Mouse (Mus musculus): ENCODE data around the gene Abcc4. TPM values are rescaled to one million over a fixed set of nuclear protein-coding genes. Genes with fewer than 3 reads are reported as not detected.
"Not testable (repeated sequence)": the region's sequence is repeated elsewhere in the genome, so short reads cannot be mapped to it uniquely, and the experiment has no call there.

Abcc4 gene
- total RNA-seq, 2 experiments from 2014 or later, result 9.6 to 9.9 TPM

- intact Hi-C loops (cut with DNase I), result no loop called here
- DNase-seq, result peak in 1 of 2 experiments; percentile 9
Measured at GRCm38 (mm10) chr14:118688643-118689042, 17.4 kb downstream of the Abcc4 start.

- DNase-seq, result no peak
- intact Hi-C loops (cut with DNase I), result no loop called here
Measured at GRCm38 (mm10) chr14:118686861-118687260, 19.2 kb downstream of the Abcc4 start.

GRCm38 (mm10) chr14:118685572-118685971 is 20.4 kb downstream of the Abcc4 start:
- intact Hi-C loops (cut with DNase I), result no loop called here
- no peak for DNase-seq

DNA sequence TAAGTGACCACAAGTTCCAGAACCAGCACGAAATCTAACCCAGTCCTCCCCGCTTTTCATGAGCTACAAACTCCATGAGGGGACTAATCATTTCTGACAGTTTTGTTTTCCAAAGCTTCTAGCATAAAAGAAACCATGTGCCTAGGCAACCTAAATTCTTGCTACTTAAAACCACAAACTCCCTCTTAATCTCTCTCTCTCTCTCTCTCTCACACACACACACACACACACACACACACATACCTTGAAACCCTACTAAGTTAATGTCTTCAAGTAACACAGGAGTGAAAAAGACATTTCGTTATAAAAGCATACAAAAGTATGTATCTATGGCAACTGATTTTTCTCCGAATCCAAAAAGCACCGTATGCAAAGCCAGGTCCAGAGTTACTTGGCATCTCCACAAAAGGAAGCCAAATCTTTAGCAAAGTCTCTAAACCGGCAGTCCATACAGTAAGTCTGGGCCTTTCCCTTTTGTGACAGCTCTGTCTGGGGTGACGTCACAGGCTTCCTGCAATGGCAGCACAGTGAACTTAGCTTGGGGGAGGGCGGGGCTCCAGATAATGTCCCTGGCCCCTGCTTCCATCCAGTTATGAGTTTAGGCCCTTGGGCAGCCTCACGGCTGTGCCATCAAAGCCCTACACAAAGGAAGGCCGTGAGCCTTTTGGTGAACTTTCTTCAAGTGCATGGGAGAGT is 23.5 kb downstream of the Abcc4 start:
- intact Hi-C loops (cut with DNase I), result no loop called here

GRCm38 (mm10) chr14:118681087-118681486 is 24.9 kb downstream of the Abcc4 start:
- intact Hi-C loops (cut with DNase I), result no loop called here
- DNase-seq, result no peak

More for the DNA sequence above, 23.5 kb downstream of the Abcc4 start:
- no peak for DNase-seq

- intact Hi-C loops (cut with DNase I), result no loop called here
- DNase-seq, result no peak
Measured at GRCm38 (mm10) chr14:118678279-118678985, 27.6 kb downstream of the Abcc4 start.

- DNase-seq, result no peak
Measured at GRCm38 (mm10) chr14:118676308-118676994, 29.6 kb downstream of the Abcc4 start.

DNA sequence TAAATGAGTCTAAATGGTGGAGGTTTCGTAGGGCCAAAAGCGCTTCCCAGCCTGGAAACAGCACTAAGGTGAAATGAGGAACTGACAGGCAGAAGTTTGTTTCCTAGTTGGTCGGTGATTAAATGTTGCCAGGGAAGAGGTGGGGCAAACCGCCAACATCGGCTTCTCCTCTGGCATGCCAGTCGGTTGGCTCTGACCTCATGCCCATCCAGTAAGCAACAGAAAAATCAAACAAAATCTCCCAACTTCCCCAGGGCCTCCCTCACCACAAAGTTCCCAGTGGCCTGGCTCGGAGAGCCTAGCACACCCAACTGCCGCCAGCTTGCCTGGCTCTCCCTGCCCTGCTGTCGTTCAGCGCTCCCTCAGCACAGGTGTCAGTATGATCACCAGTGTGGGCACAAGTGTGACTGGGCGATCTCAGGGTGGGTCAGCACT is 31.3 kb downstream of the Abcc4 start:
- intact Hi-C loops (cut with DNase I), result no loop called here
- DNase-seq, result peak; percentile 59 to 63

More at GRCm38 (mm10) chr14:118676308-118676994, 29.6 kb downstream of the Abcc4 start:
- intact Hi-C loops (cut with DNase I), result no loop called here

DNA sequence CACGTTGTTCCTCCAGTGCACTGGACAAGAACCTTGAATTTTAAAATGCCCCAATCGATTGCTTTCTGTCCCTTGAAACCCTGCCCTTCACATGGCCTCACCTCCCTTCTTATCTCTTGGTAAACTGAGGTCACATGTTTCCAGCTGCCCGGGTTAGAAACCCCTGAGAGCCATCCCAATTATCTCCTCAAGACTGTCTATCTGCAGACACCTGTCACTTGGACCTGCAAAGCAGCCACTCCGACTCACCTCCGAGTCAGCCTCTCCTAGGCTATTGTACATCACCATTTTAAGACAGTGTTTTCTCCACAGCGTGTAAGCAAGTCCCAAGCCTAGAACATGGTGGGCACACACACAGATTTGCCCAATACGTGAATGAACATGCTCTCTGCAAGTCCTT is 31.8 kb downstream of the Abcc4 start:
- intact Hi-C loops (cut with DNase I), result no loop called here
- DNase-seq, result no peak

- DNase-seq, result no peak
- intact Hi-C loops (cut with DNase I), result no loop called here
Measured at GRCm38 (mm10) chr14:118673501-118673900, 32.5 kb downstream of the Abcc4 start.

DNA sequence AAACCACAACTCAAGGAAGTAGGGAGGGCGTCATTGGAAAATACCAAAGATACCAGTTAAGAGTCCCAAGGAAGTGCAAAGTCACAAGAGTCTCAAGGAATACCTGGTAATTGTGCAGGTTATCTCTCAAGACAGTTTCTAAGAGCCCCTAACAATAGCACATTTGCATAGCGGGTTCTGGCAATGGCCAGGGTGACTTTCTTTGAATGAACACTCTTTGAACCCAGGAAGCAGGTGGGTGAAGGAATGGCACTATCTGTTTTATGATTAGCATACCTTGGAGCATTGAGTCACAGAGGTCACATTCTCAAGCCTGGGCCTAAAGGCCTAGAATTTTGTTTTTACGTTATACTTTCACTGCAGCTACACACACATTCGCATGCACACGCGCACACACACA is 33.1 kb downstream of the Abcc4 start:
- DNase-seq; intact Hi-C loops (cut with DNase I): not testable (repeated sequence)

- intact Hi-C loops (cut with DNase I), result no loop called here
- peak; percentile 37 to 40 for DNase-seq
Measured at GRCm38 (mm10) chr14:118667499-118667898, 38.5 kb downstream of the Abcc4 start.

- DNase-seq, result no peak
- intact Hi-C loops (cut with DNase I), result no loop called here
Measured at GRCm38 (mm10) chr14:118664661-118665060, 41.4 kb downstream of the Abcc4 start.

- intact Hi-C loops (cut with DNase I), result no loop called here
Measured at GRCm38 (mm10) chr14:118662625-118663276, 43.3 kb downstream of the Abcc4 start.

GRCm38 (mm10) chr14:118662124-118662523 is 43.9 kb downstream of the Abcc4 start:
- DNase-seq, result no peak
- intact Hi-C loops (cut with DNase I), result no loop called here

More at GRCm38 (mm10) chr14:118662625-118663276, 43.3 kb downstream of the Abcc4 start:
- no peak for DNase-seq

GRCm38 (mm10) chr14:118659230-118659629 is 46.8 kb downstream of the Abcc4 start:
- intact Hi-C loops (cut with DNase I), result loop anchor here (5.0 kb wide), 1 partner anchor 33 kb away; no protein-coding TSS in a partner anchor
- no peak for DNase-seq

GRCm38 (mm10) chr14:118658328-118658692 is 47.7 kb downstream of the Abcc4 start:
- intact Hi-C loops (cut with DNase I), result loop anchor here (5.0 kb wide), 1 partner anchor 34 kb away; no protein-coding TSS in a partner anchor
- DNase-seq, result no peak

DNA sequence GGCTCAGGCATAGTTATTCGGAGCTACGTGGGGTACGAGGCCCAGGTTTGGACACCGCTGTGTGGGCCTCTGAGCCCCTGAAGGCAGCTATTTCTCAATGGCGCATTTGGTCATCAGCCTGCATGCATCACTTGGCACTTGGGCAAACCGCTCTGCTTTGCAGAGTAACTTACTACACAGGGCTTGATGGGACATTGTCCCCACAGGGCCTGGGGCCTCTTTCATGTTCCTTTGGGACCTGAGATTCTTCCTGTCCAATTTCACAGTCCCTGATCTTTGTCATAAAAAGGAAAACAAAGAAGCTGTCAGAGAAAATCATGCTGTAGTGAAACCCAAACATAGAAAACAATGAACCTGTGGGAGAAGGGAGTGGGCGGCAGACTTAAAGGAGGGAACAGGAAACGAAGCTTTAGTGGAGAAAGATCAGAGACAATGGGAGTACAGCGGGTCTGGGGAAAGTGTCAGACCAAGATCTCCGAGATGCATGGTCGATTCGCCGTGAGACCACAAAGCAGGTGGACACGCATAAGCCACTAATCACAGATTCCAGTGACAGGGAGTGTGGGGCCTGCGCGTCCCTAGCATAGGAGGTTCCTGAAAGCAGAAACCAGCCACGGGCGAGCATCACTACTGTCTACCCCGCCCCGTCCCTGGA is 48.2 kb downstream of the Abcc4 start:
- DNase-seq, result no peak
- intact Hi-C loops (cut with DNase I), result loop anchor here (5.0 kb wide), 1 partner anchor 35 kb away; no protein-coding TSS in a partner anchor

- DNase-seq, result no peak
- intact Hi-C loops (cut with DNase I), result loop anchor here (5.0 kb wide), 1 partner anchor 35 kb away; no protein-coding TSS in a partner anchor
Measured at GRCm38 (mm10) chr14:118657206-118657605, 48.8 kb downstream of the Abcc4 start.

- intact Hi-C loops (cut with DNase I), result loop anchor here (5.0 kb wide), 1 partner anchor 36 kb away; no protein-coding TSS in a partner anchor
- DNase-seq, result no peak
Measured at GRCm38 (mm10) chr14:118656036-118656435, 50.0 kb downstream of the Abcc4 start.

Data from heart, postnatal 14 days (tissue).